Mouse (Mus musculus) hindbrain, embryonic 15.5 days (tissue): Measurements from ENCODE around the gene C9. TPM values are rescaled to one million over a fixed set of nuclear protein-coding genes. Genes with fewer than 3 reads are reported as not detected.

Source experiments
- ATAC-seq: fragments of 200-750 bp; cut with Nextera tagmentation; 2 replicates; pipeline ENCODE4 v1.8.0; 2017; ENCODE audit warnings: low read depth, moderate number of reproducible peaks, moderate TSS enrichment; ENCODE audit not compliant: low FRiP score
- H3K27ac ChIP-seq: fragments of 300-500 bp; sonication (generic); replicated peaks from 2 replicates; pipeline ENCODE4 v1.5.1; 2015; ENCODE audit warnings: mild to moderate bottlenecking, inconsistent platforms
- H3K27me3 ChIP-seq: fragments of 300-500 bp; sonication (generic); 2 replicates; pipeline ENCODE4 v1.6.1; 2015; ENCODE audit warnings: control low read depth, inconsistent platforms
- H3K36me3 ChIP-seq: fragments of 300-500 bp; sonication (generic); 2 replicates; pipeline ENCODE4 v1.6.1; 2015; ENCODE audit warnings: control low read depth, inconsistent platforms
- H3K4me1 ChIP-seq: fragments of 300-500 bp; sonication (generic); replicated peaks from 2 replicates; pipeline ENCODE4 v1.6.1; 2015; ENCODE audit warnings: control low read depth, inconsistent platforms
- H3K4me2 ChIP-seq: fragments of 300-500 bp; sonication (generic); 2 replicates; pipeline ENCODE4 v1.6.1; 2015; ENCODE audit warnings: moderate library complexity, mild to moderate bottlenecking, inconsistent platforms
- H3K4me3 ChIP-seq: fragments of 300-500 bp; sonication (generic); 2 replicates; pipeline ENCODE4 v1.5.1; 2015; ENCODE audit warnings: mild to moderate bottlenecking, inconsistent platforms
- H3K9ac ChIP-seq: fragments of 300-500 bp; sonication (generic); 2 replicates; pipeline ENCODE4 v1.6.1; 2015; ENCODE audit warnings: inconsistent platforms
- H3K9me3 ChIP-seq: fragments of 300-500 bp; sonication (generic); 2 replicates; pipeline ENCODE4 v1.6.1; 2016; ENCODE audit warnings: control low read depth, inconsistent platforms
- WGBS: fragments of 180-500 bp; shearing (Covaris S2); methylation state at CpG from one replicate; pipeline ENCODE4 v1.1.7; 2015; 5-methylcytosine and 5-hydroxymethylcytosine counted together
- polyA plus RNA-seq: library from polyadenylated mRNA; unstranded; fragments of >200 nt; fragmentation: Nextera tagmentation; extraction: Ambion mirVana; gene quantifications from 2 replicates; pipeline ENCODE4 v1.2.1, GENCODE M21; 2015

C9 gene
- polyA plus RNA-seq, 1 experiment from 2014 or later = not detected

GRCm38 (mm10) chr15:6492386-6492785 lies 47.3 kb downstream of the C9 start:
- H3K27me3 ChIP-seq = no peaks in the 10 kb centered on the region
- no peak overlapping the region for H3K27ac ChIP-seq
- H3K9me3 ChIP-seq = no peaks in the 10 kb centered on the region
- H3K4me2 ChIP-seq = no peak overlapping the region
- no peak overlapping the region for H3K4me3 ChIP-seq
- H3K9ac ChIP-seq = no peak overlapping the region
- WGBS = 92% methylated on average over 2 of the region's 2 CpGs
- no peaks in the 10 kb centered on the region for H3K36me3 ChIP-seq
- H3K4me1 ChIP-seq = no peaks in the 10 kb centered on the region
- ATAC-seq = no peak

GRCm38 (mm10) chr15:6498396-6499070 lies 53.4 kb downstream of the C9 start:
- Histone ChIP-seq H3K9me3 (no peaks in the 10 kb centered on the region), H3K27ac (no peak overlapping the region; the same call in 1 of the 2 replicates), H3K4me3 (no peak overlapping the region), H3K4me1 (0 out of 2 replicates have a peak, but pooled peaks cover 5% of the 10 kb centered on the region), H3K36me3 (no peaks in the 10 kb centered on the region), H3K9ac (no peak overlapping the region), H3K27me3 (no peaks in the 10 kb centered on the region), H3K4me2 (peak overlapping the region; percentile 30)
- 53% methylated on average over 10 of the region's 10 CpGs for WGBS
- ATAC-seq = peak; percentile 56; the same call in 1 of the 2 replicates

- H3K27me3 ChIP-seq = no peaks in the 10 kb centered on the region
- ATAC-seq = no peak
- WGBS = 51% methylated on average over 1 of the region's 1 CpGs
- H3K36me3 ChIP-seq = no peaks in the 10 kb centered on the region
- H3K9me3 ChIP-seq = no peaks in the 10 kb centered on the region
- H3K9ac ChIP-seq = no peak overlapping the region
- no peak overlapping the region for H3K4me2 ChIP-seq
- 0 out of 2 replicates have a peak, but pooled peaks cover 5% of the 10 kb centered on the region for H3K4me1 ChIP-seq
- no peak overlapping the region for H3K27ac ChIP-seq
- no peak overlapping the region for H3K4me3 ChIP-seq
These were observed 55.7 kb downstream of the C9 start for GRCm38 (mm10) chr15:6500787-6501186.

GRCm38 (mm10) chr15:6517525-6517924 lies 72.4 kb downstream of the C9 start:
- Histone ChIP-seq H3K9me3 (no peaks in the 10 kb centered on the region), H3K4me3 (no peak overlapping the region), H3K4me2 (no peak overlapping the region), H3K36me3 (no peaks in the 10 kb centered on the region), H3K4me1 (no peaks in the 10 kb centered on the region), H3K27ac (no peak overlapping the region), H3K9ac (no peak overlapping the region), H3K27me3 (no peaks in the 10 kb centered on the region)
- whole genome bisulfite sequencing = 90% methylated on average over 1 of the region's 1 CpGs
- ATAC-seq = no peak

- Histone ChIP-seq H3K27me3 (no peaks in the 10 kb centered on the region), H3K9me3 (no peaks in the 10 kb centered on the region), H3K4me2 (no peak overlapping the region), H3K36me3 (no peaks in the 10 kb centered on the region), H3K4me3 (no peak overlapping the region), H3K9ac (no peak overlapping the region), H3K27ac (no peak overlapping the region), H3K4me1 (no peaks in the 10 kb centered on the region)
- 93% methylated on average over 19 of the region's 19 CpGs for WGBS
- ATAC-seq = no peak
These were observed 74.5 kb downstream of the C9 start for GRCm38 (mm10) chr15:6519417-6520255.

- no peak overlapping the region for H3K4me3 ChIP-seq
- WGBS = 86% methylated on average over 10 of the region's 10 CpGs
- H3K36me3 ChIP-seq = no peaks in the 10 kb centered on the region
- H3K9ac ChIP-seq = no peak overlapping the region
- no peak overlapping the region for H3K27ac ChIP-seq
- H3K27me3 ChIP-seq = no peaks in the 10 kb centered on the region
- no peak overlapping the region for H3K4me2 ChIP-seq
- ATAC-seq = no peak
- H3K4me1 ChIP-seq = no peaks in the 10 kb centered on the region
- H3K9me3 ChIP-seq = no peaks in the 10 kb centered on the region
These were observed 75.5 kb downstream of the C9 start for GRCm38 (mm10) chr15:6520505-6521155.

- Histone ChIP-seq H3K27ac (no peak within 1 kb of the TSS), H3K4me1 (no peaks in the 10 kb centered on the region), H3K4me2 (no peak within 1 kb of the TSS), H3K9ac (no peak within 1 kb of the TSS), H3K9me3 (no peaks in the 10 kb centered on the region), H3K4me3 (no peak within 1 kb of the TSS), H3K27me3 (no peaks in the 10 kb centered on the region), H3K36me3 (no peaks in the 10 kb centered on the region)
- no peak for ATAC-seq
- WGBS = 86% methylated on average over 8 of the region's 8 CpGs
These were observed 77.6 kb downstream of the C9 start, which contains the start of gene Fyb for GRCm38 (mm10) chr15:6522653-6523167. TSS of gene Fyb (plus strand) at chr15:6522853.

GRCm38 (mm10) chr15:6524801-6525200 lies 79.7 kb downstream of the C9 start:
- ATAC-seq = no peak
- H3K27me3 ChIP-seq = no peaks in the 10 kb centered on the region
- H3K36me3 ChIP-seq = no peaks in the 10 kb centered on the region
- no peak overlapping the region for H3K4me3 ChIP-seq
- no peak overlapping the region for H3K4me2 ChIP-seq
- WGBS = 94% methylated on average over 2 of the region's 2 CpGs
- no peak overlapping the region for H3K9ac ChIP-seq
- H3K27ac ChIP-seq = no peak overlapping the region
- no peaks in the 10 kb centered on the region for H3K9me3 ChIP-seq
- no peaks in the 10 kb centered on the region for H3K4me1 ChIP-seq

- no peak overlapping the region for H3K27ac ChIP-seq
- H3K9ac ChIP-seq = no peak overlapping the region
- no peak overlapping the region for H3K4me2 ChIP-seq
- H3K4me1 ChIP-seq = no peaks in the 10 kb centered on the region
- 87% methylated on average over 3 of the region's 3 CpGs for WGBS
- no peak for ATAC-seq
- H3K9me3 ChIP-seq = no peaks in the 10 kb centered on the region
- no peak overlapping the region for H3K4me3 ChIP-seq
- no peaks in the 10 kb centered on the region for H3K36me3 ChIP-seq
- H3K27me3 ChIP-seq = no peaks in the 10 kb centered on the region
These were observed 80.3 kb downstream of the C9 start for GRCm38 (mm10) chr15:6525386-6525785.

GRCm38 (mm10) chr15:6533858-6534343 lies 88.8 kb downstream of the C9 start:
- no peak for ATAC-seq
- no peaks in the 10 kb centered on the region for H3K9me3 ChIP-seq
- no peaks in the 10 kb centered on the region for H3K4me1 ChIP-seq
- no peaks in the 10 kb centered on the region for H3K36me3 ChIP-seq
- no peaks in the 10 kb centered on the region for H3K27me3 ChIP-seq
- no peak overlapping the region for H3K4me3 ChIP-seq
- H3K4me2 ChIP-seq = no peak overlapping the region
- no peak overlapping the region for H3K9ac ChIP-seq
- H3K27ac ChIP-seq = no peak overlapping the region
- 92% methylated on average over 3 of the region's 3 CpGs for WGBS

- WGBS = 89% methylated on average over 8 of the region's 8 CpGs
- Histone ChIP-seq H3K27me3 (no peaks in the 10 kb centered on the region), H3K4me3 (no peak overlapping the region), H3K9me3 (no peaks in the 10 kb centered on the region), H3K36me3 (no peaks in the 10 kb centered on the region), H3K4me2 (no peak overlapping the region), H3K4me1 (no peaks in the 10 kb centered on the region), H3K9ac (no peak overlapping the region), H3K27ac (no peak overlapping the region)
- no peak for ATAC-seq
These were observed 89.5 kb downstream of the C9 start for GRCm38 (mm10) chr15:6534592-6534991.
